ENCODE assay signal across 16 mouse cellular contexts in genomic region chr10:70740095-70740494, GRCm38 (mm10).
DNase-seq lines count a peak whose midpoint lies in the region; ATAC-seq and TF ChIP-seq lines count a peak whose summit lies in the region.
"Had no signal": no experiment of that assay in that cellular context is flagged by ENCODE, and none has a peak within 500 bp of the region (broad histone marks: within the 10 kb centered on the region; RNA-seq: fewer than 3 reads in every experiment).

No protein-coding gene starts in this region.

- no peak overlapping the region for H3K4me2 ChIP-seq in liver, postnatal 0 days (ENCODE audit: low read depth, low read length)
- no peak overlapping the region for H3K4me2 ChIP-seq in midbrain, embryonic 15.5 days
- H3K4me2 ChIP-seq: heart, embryonic 13.5 days; limb, embryonic 15.5 days had no signal

- H3K36me3 ChIP-seq in liver, postnatal 0 days (replicated peaks; ENCODE audit: insufficient read depth, low read length) = no peaks in the 10 kb centered on the region
- no peaks in the 10 kb centered on the region for H3K36me3 ChIP-seq in midbrain, embryonic 15.5 days (replicated peaks)
- H3K36me3 ChIP-seq: heart, embryonic 13.5 days; limb, embryonic 15.5 days had no signal

- TF ChIP-seq EP300 in liver, postnatal 0 days (IDR thresholded peaks at IDR 0.05; ENCODE audit: low read depth) = no peak

- peak overlapping the region; percentile 59 for H3K27ac ChIP-seq in layer of hippocampus, adult 2 months
- H3K27ac ChIP-seq in liver, postnatal 0 days (ENCODE audit: low read depth) = no peak overlapping the region
- H3K27ac ChIP-seq in midbrain, embryonic 15.5 days = no peak overlapping the region
- H3K27ac ChIP-seq: heart, embryonic 13.5 days; hindbrain, postnatal 0 days; limb, embryonic 15.5 days had no signal

- ATAC-seq in liver, postnatal 0 days = no peak
- ATAC-seq in midbrain, embryonic 15.5 days (replicated peaks) = no peak
- ATAC-seq: forebrain, embryonic 14.5 days; hindbrain, postnatal 0 days had no signal

- H3K27me3 ChIP-seq in liver, postnatal 0 days (ENCODE audit: insufficient read depth, low read length) = no peaks in the 10 kb centered on the region
- no peaks in the 10 kb centered on the region for H3K27me3 ChIP-seq in midbrain, embryonic 15.5 days (replicated peaks)
- H3K27me3 ChIP-seq: heart, embryonic 13.5 days; limb, embryonic 15.5 days had no signal

- H3K4me1 ChIP-seq in liver, postnatal 0 days (ENCODE audit: insufficient read depth) = no peaks in the 10 kb centered on the region
- no peaks in the 10 kb centered on the region for H3K4me1 ChIP-seq in midbrain, embryonic 15.5 days
- H3K4me1 ChIP-seq: limb, embryonic 15.5 days had no signal

- H3K4me3 ChIP-seq in layer of hippocampus, adult 2 months = no peak overlapping the region
- H3K4me3 ChIP-seq in liver, postnatal 0 days (ENCODE audit: low read depth, low read length) = no peak overlapping the region
- no peak overlapping the region for H3K4me3 ChIP-seq in midbrain, embryonic 15.5 days
- H3K4me3 ChIP-seq: heart, embryonic 13.5 days; limb, embryonic 15.5 days had no signal

- H3K9me3 ChIP-seq in liver, postnatal 0 days (ENCODE audit: low read length) = no peaks in the 10 kb centered on the region
- no peaks in the 10 kb centered on the region for H3K9me3 ChIP-seq in midbrain, embryonic 15.5 days
- H3K9me3 ChIP-seq: heart, embryonic 13.5 days; limb, embryonic 15.5 days had no signal

- DNase-seq in layer of hippocampus, adult 2 months (ENCODE audit: low spot score in 2 of 2) = peak; percentile 18 to 34
- DNase-seq in layer of hippocampus, postnatal 14 days (ENCODE audit: low spot score in 2 of 2) = no peak
- peak; percentile 48 for DNase-seq in testis, postnatal 10 days (ENCODE audit: low spot score)
- no peak for DNase-seq in testis, postnatal 14 days (ENCODE audit: low spot score)
- DNase-seq in adrenal gland, postnatal 10 days = peak; percentile 70
- DNase-seq in liver, postnatal 0 days = no peak
- DNase-seq: cerebellum, adult 8-10 months; kidney, postnatal 14 days; lung, postnatal 36 days; midbrain, embryonic 14.5 days; thymus, postnatal 25 days had no signal

- 64% methylated on average over 4 of the region's 4 CpGs for WGBS in liver, postnatal 0 days (ENCODE audit: insufficient replicate concordance)
- 82% methylated on average over 4 of the region's 4 CpGs for WGBS in midbrain, embryonic 15.5 days

- TF ChIP-seq CTCF in layer of hippocampus, adult 2 months (conservative IDR thresholded peaks at IDR 0.05) = no peak
- TF ChIP-seq CTCF in liver, postnatal 0 days (IDR thresholded peaks at IDR 0.05; ENCODE audit: low read depth) = no peak

- no peak overlapping the region for H3K9ac ChIP-seq in liver, postnatal 0 days (replicated peaks)
- H3K9ac ChIP-seq in midbrain, embryonic 15.5 days = no peak overlapping the region
- H3K9ac ChIP-seq: heart, embryonic 13.5 days; limb, embryonic 15.5 days had no signal

Comparison
In these comparisons a context has a peak if more than half of its experiments do, and no peak if none do; other contexts are left out.
1. DNase-seq: peak in layer of hippocampus, adult 2 months (2 of 2), testis, postnatal 10 days (single experiment) and adrenal gland, postnatal 10 days (single experiment); none in layer of hippocampus, postnatal 14 days (0 of 2), testis, postnatal 14 days (single experiment) and liver, postnatal 0 days (single experiment).